Mouse (Mus musculus) kidney, embryonic 15.5 days (tissue): Measurements from ENCODE around the gene Ddx5. TPM values are rescaled to one million over a fixed set of nuclear protein-coding genes. Genes with fewer than 3 reads are reported as not detected.

Experiments used
- ATAC-seq: fragments of 200-750 bp; cut with Nextera tagmentation; replicated peaks from 2 replicates; pipeline ENCODE4 v1.8.0; 2017; ENCODE audit warnings: moderate TSS enrichment; ENCODE audit not compliant: low FRiP score
- H3K27ac ChIP-seq: fragments of 300-500 bp; sonication (generic); 2 replicates; pipeline ENCODE4 v1.5.1; 2015; ENCODE audit warnings: mild to moderate bottlenecking, inconsistent platforms
- H3K27me3 ChIP-seq: fragments of 300-500 bp; sonication (generic); 2 replicates; pipeline ENCODE4 v1.6.1; 2015; ENCODE audit warnings: inconsistent platforms
- H3K36me3 ChIP-seq: fragments of 300-500 bp; sonication (generic); 2 replicates; pipeline ENCODE4 v1.6.1; 2015; ENCODE audit warnings: inconsistent platforms
- H3K4me1 ChIP-seq: fragments of 300-500 bp; sonication (generic); 2 replicates; pipeline ENCODE4 v1.6.1; 2015; ENCODE audit warnings: inconsistent platforms
- H3K4me2 ChIP-seq: fragments of 300-500 bp; sonication (generic); 2 replicates; pipeline ENCODE4 v1.6.1; 2015; ENCODE audit warnings: moderate library complexity, mild to moderate bottlenecking, inconsistent platforms
- H3K4me3 ChIP-seq: fragments of 300-500 bp; sonication (generic); replicated peaks from 2 replicates; pipeline ENCODE4 v1.5.1; 2015; ENCODE audit warnings: mild to moderate bottlenecking, inconsistent platforms
- H3K9ac ChIP-seq: fragments of 300-500 bp; sonication (generic); 2 replicates; pipeline ENCODE4 v1.6.1; 2015; ENCODE audit warnings: mild to moderate bottlenecking, inconsistent platforms
- H3K9me3 ChIP-seq: fragments of 300-500 bp; sonication (generic); replicated peaks from 2 replicates; pipeline ENCODE4 v1.6.1; 2016; ENCODE audit warnings: inconsistent platforms
- WGBS: fragments of 180-500 bp; shearing (Covaris S2); methylation state at CpG from one replicate; pipeline ENCODE4 v1.1.7; 2015; ENCODE audit warnings: mixed read lengths; 5-methylcytosine and 5-hydroxymethylcytosine counted together
- polyA plus RNA-seq: library from polyadenylated mRNA; unstranded; fragments of >200 nt; fragmentation: Nextera tagmentation; extraction: Ambion mirVana; gene quantifications from 2 replicates; pipeline ENCODE4 v1.2.1, GENCODE M21; 2015

The Ddx5 gene
- polyA plus RNA-seq, 1 experiment from 2014 or later = 344 TPM

DNA sequence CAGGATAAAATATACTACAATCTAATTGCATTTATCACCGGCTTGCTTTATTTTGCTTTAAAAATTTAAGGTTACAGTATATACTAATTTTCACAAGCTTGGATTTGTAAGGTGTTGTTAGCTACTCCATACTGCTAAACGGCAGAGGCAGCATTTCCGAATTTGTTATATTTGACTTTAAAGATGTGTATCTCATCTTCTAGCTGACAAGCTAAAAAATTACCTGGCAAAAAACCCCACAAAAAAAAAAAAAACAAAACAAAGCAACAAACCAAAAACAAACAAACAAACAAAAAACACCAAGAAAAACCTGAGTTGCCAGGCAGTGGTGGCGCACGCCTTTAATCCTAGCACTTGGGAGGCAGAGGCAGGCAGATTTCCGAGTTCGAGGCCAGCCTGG is 10.9 kb downstream of the Ddx5 start:
- ATAC-seq = no peak
- Histone ChIP-seq H3K9me3 (no peaks in the 10 kb centered on the region), H3K4me2 (peak overlapping the region; percentile 82), H3K27me3 (no peaks in the 10 kb centered on the region), H3K4me3 (peak overlapping the region; percentile 89), H3K36me3 (peaks cover 73% of the 10 kb centered on the region), H3K27ac (no peak overlapping the region), H3K4me1 (peaks cover 17% of the 10 kb centered on the region), H3K9ac (no peak overlapping the region)
- WGBS = 94% methylated on average over 7 of the region's 7 CpGs

DNA sequence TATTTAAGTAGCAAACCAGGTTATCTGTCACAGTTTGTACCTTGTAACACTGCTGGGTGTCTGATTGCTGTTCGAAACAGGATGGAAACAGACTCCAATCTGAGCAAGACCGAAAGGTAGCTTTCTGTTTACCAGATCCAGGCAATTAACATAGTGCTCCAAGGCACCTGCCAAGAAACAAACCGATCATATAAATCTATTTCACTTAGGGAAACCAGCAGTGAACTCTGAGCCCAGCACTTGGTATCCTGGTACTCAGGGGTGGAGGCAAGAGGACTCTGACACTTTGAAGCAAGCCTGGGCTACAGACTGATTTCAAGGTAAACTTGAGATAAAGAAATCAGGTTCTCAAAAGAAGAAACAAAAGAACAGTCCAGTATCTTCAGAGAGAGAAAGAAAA is 11.6 kb downstream of the Ddx5 start:
- peaks cover 73% of the 10 kb centered on the region for H3K36me3 ChIP-seq
- peaks cover 17% of the 10 kb centered on the region for H3K4me1 ChIP-seq
- no peaks in the 10 kb centered on the region for H3K27me3 ChIP-seq
- ATAC-seq = no peak
- no peak overlapping the region for H3K27ac ChIP-seq
- WGBS = 92% methylated on average over 3 of the region's 3 CpGs
- H3K9me3 ChIP-seq = no peaks in the 10 kb centered on the region
- H3K4me2 ChIP-seq = peak overlapping the region; percentile 23; the same call in 1 of the 2 replicates
- H3K4me3 ChIP-seq = no peak overlapping the region
- H3K9ac ChIP-seq = no peak overlapping the region

GRCm38 (mm10) chr11:106776960-106777359 is 12.0 kb downstream of the Ddx5 start:
- no peak overlapping the region for H3K27ac ChIP-seq
- H3K9me3 ChIP-seq = no peaks in the 10 kb centered on the region
- peaks cover 73% of the 10 kb centered on the region for H3K36me3 ChIP-seq
- H3K4me2 ChIP-seq = no peak overlapping the region
- H3K27me3 ChIP-seq = no peaks in the 10 kb centered on the region
- ATAC-seq = no peak
- peaks cover 17% of the 10 kb centered on the region for H3K4me1 ChIP-seq
- H3K9ac ChIP-seq = no peak overlapping the region
- no peak overlapping the region for H3K4me3 ChIP-seq
- WGBS = 85% methylated on average over 4 of the region's 4 CpGs

DNA sequence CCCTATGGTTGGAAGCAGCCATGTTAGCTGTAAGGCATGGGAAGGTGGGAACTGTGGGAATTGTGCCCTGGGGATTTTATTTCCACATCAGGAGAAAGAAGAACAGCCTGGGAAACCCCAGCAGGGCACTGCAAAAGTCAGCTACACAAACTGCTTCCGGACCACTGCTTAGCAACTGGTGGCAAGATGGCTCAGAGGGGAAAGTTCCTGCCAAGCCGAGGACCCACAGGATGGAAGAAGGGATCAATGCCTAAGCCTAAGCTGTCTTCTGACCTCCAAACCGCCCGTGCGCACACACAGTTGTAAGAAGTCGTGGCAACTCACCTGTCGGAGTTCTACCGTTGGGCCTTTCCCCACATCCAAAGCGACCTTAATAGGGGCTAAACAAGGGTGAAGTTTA is 15.9 kb downstream of the Ddx5 start:
- no peak overlapping the region for H3K27ac ChIP-seq

DNA sequence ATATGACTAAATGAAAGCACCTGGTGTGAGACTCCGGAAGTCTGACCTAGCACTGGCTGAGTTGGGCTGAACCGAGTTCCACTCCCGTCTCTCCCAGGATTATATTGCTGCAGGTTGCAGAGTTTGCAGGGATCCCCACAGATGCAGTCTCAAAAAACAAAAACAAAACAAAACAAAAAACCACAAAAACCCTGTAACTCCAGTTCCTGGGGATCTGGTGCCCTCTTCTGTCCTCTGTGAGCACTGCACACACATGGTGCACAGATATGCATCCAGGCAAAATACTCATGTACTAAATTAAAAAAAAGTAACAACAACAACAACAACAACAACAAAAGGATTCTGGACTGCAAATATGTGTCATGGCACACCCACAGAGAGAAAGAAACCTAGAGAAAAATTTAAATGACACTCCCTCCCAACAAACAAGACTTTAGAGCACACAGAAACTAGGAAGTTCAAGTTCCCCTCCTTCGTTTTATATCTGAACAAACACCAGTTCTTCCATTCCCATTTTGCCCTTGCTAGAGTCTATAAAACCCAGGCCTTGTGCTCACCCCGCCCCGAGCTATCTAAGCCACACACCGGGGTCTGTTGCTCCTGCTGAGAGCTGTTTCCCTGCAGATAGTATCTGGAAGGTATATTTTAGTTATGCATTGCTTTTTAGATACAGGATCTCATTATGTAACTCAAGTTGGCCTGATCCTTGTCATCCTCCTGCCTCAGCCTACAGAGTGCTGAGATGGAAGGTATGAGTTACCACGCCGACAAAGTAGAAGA is 18.6 kb downstream of the Ddx5 start:
- no peak overlapping the region for H3K27ac ChIP-seq
- H3K4me3 ChIP-seq = no peak overlapping the region
- H3K36me3 ChIP-seq = peaks cover 97% of the 10 kb centered on the region
- no peak overlapping the region for H3K4me2 ChIP-seq
- no peaks in the 10 kb centered on the region for H3K27me3 ChIP-seq
- WGBS = 95% methylated on average over 9 of the region's 9 CpGs
- H3K9me3 ChIP-seq = 0 out of 2 replicates have a peak, but pooled peaks cover 3% of the 10 kb centered on the region
- H3K4me1 ChIP-seq = no peaks in the 10 kb centered on the region
- no peak overlapping the region for H3K9ac ChIP-seq
- ATAC-seq = no peak

More for the DNA sequence above, 15.9 kb downstream of the Ddx5 start:
- no peak overlapping the region for H3K4me3 ChIP-seq
- H3K4me1 ChIP-seq = peaks cover 8% of the 10 kb centered on the region
- no peaks in the 10 kb centered on the region for H3K27me3 ChIP-seq
- H3K4me2 ChIP-seq = no peak overlapping the region
- H3K9ac ChIP-seq = no peak overlapping the region
- 90% methylated on average over 9 of the region's 9 CpGs for WGBS
- H3K36me3 ChIP-seq = peaks cover 93% of the 10 kb centered on the region
- ATAC-seq = no peak
- H3K9me3 ChIP-seq = no peaks in the 10 kb centered on the region

DNA sequence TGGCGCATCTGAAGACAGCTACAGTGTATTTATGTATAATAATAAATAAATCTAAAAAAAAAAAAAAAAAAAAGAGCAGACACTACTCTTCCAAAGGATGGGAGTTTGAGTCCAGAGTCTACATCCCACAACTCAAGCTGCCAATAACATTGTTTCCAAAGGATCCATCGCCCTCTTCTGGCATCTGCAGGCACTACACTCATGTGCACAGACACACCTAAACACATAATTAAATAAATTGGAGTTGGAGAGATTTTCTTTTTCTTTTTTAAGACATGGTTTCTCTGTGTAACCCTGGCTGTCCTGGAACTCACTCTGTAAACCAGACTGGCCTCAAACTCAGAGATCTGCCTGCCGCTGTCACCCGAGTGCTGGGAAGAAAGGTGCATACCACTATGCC is 21.5 kb downstream of the Ddx5 start:
- ATAC-seq = no peak
- Histone ChIP-seq H3K27ac (no peak overlapping the region), H3K9ac (no peak overlapping the region), H3K4me1 (peaks cover 8% of the 10 kb centered on the region), H3K27me3 (no peaks in the 10 kb centered on the region), H3K36me3 (peaks cover 77% of the 10 kb centered on the region), H3K9me3 (0 out of 2 replicates have a peak, but pooled peaks cover 3% of the 10 kb centered on the region), H3K4me2 (no peak overlapping the region), H3K4me3 (no peak overlapping the region)
- WGBS = 89% methylated on average over 4 of the region's 4 CpGs

DNA sequence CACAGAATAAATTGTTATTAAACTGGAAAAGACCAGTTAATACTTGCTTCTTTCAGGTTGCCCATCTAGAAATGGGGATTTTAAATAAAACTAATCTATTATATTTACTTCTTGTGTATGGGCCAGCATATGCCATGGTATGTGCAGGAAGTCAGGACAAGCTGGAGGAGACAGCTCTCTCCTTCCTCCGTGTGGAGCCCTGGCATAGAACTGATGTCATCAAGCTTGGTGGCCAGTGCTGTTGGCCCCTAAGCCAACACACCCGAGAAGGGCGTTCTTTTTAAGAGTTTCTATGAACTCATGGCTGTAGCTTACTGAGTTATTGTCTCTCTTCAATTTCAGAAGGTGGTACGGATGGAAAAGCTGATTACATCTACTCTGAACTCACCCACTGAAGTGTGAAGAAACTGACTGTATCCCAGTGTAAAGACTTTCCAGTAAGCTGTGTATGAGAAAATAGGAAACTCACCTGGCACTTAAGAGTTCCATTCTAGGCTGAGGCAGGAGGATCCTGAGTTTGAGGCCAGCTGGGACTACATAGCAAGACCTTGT is 22.3 kb downstream of the Ddx5 start:
- WGBS = 76% methylated on average over 4 of the region's 4 CpGs
- Histone ChIP-seq H3K9me3 (0 out of 2 replicates have a peak, but pooled peaks cover 3% of the 10 kb centered on the region), H3K9ac (no peak overlapping the region), H3K27me3 (no peaks in the 10 kb centered on the region), H3K4me1 (peaks cover 16% of the 10 kb centered on the region), H3K4me3 (no peak overlapping the region), H3K27ac (no peak overlapping the region), H3K4me2 (no peak overlapping the region), H3K36me3 (peaks cover 68% of the 10 kb centered on the region)
- ATAC-seq = no peak

GRCm38 (mm10) chr11:106762800-106763185 is 26.2 kb downstream of the Ddx5 start:
- ATAC-seq = peak; percentile 34; the same call in 1 of the 2 replicates
- H3K9me3 ChIP-seq = 0 out of 2 replicates have a peak, but pooled peaks cover 3% of the 10 kb centered on the region
- peaks cover 29% of the 10 kb centered on the region for H3K36me3 ChIP-seq
- H3K27ac ChIP-seq = peak overlapping the region; percentile 91
- H3K4me2 ChIP-seq = no peak overlapping the region
- H3K4me1 ChIP-seq = peaks cover 17% of the 10 kb centered on the region
- WGBS = 72% methylated on average over 9 of the region's 9 CpGs
- H3K4me3 ChIP-seq = no peak overlapping the region
- no peaks in the 10 kb centered on the region for H3K27me3 ChIP-seq
- H3K9ac ChIP-seq = no peak overlapping the region

DNA sequence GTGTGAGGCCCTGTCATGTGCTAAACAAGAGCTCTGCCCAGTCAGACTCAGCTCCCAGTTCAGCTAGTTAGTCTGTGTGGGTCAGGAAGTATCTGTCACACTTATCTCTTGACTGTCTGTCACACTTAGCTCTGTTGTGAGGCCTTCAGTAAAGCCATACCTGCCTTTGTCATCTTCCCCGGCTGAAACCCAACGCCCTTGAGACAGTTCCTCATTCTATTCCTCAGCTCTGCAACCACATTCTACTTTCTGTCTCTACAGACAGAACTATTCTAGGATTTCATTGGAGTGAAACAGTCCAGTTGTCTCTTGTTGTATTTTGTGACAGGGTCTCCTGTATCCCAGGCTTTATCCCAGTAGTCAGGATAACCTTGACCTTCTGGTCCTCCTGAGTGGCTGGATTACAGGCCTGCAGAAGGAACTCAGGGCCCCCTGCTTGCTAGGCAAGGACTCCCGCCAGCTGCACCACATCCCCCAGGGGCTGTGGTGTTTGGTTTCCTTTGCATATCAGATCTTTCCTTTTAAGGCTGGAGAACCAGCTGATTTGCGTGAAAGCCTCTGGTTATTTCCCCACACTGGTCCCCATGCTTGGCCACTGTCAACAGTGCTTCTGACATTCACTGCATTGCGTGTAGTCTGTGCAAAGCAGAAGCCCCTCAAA is 26.7 kb downstream of the Ddx5 start:
- peak overlapping the region; percentile 91 for H3K27ac ChIP-seq
- no peaks in the 10 kb centered on the region for H3K9me3 ChIP-seq
- WGBS = 18% methylated on average over 5 of the region's 5 CpGs
- H3K9ac ChIP-seq = no peak overlapping the region
- peaks cover 24% of the 10 kb centered on the region for H3K36me3 ChIP-seq
- no peaks in the 10 kb centered on the region for H3K27me3 ChIP-seq
- ATAC-seq = peak; percentile 84
- no peak overlapping the region for H3K4me2 ChIP-seq
- H3K4me3 ChIP-seq = no peak overlapping the region
- peaks cover 17% of the 10 kb centered on the region for H3K4me1 ChIP-seq

- Histone ChIP-seq H3K9me3 (no peaks in the 10 kb centered on the region), H3K4me1 (peaks cover 17% of the 10 kb centered on the region), H3K27ac (no peak overlapping the region), H3K4me2 (no peak overlapping the region), H3K9ac (no peak overlapping the region), H3K36me3 (0 out of 2 replicates have a peak, but pooled peaks cover 8% of the 10 kb centered on the region), H3K27me3 (no peaks in the 10 kb centered on the region), H3K4me3 (no peak overlapping the region)
- no peak for ATAC-seq
- 89% methylated on average over 5 of the region's 5 CpGs for WGBS
These were observed 28.5 kb downstream of the Ddx5 start for GRCm38 (mm10) chr11:106760511-106760910.

DNA sequence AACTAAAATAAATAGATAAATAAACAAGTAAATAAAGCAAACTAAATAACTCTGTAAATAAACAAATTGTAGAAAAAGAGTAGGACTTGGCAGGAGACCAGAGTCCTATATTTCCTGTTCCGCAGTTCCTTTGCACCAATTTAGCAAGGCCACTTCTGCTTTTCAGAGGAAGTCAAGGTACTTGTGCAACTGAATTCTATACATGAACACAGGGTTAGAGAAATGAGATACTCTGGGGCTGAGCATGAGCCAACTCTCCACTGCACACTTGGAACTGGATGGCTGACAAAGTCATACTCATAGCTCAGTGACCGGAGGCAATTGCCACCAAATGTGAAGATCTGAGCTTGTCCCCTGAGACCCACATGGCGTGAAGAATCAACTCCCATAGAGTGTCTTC is 30.0 kb downstream of the Ddx5 start:
- Histone ChIP-seq H3K4me3 (no peak overlapping the region), H3K9me3 (no peaks in the 10 kb centered on the region), H3K4me1 (peaks cover 17% of the 10 kb centered on the region), H3K4me2 (no peak overlapping the region), H3K27me3 (no peaks in the 10 kb centered on the region), H3K27ac (no peak overlapping the region), H3K36me3 (no peaks in the 10 kb centered on the region), H3K9ac (no peak overlapping the region)
- 92% methylated on average over 3 of the region's 3 CpGs for WGBS
- ATAC-seq = no peak

DNA sequence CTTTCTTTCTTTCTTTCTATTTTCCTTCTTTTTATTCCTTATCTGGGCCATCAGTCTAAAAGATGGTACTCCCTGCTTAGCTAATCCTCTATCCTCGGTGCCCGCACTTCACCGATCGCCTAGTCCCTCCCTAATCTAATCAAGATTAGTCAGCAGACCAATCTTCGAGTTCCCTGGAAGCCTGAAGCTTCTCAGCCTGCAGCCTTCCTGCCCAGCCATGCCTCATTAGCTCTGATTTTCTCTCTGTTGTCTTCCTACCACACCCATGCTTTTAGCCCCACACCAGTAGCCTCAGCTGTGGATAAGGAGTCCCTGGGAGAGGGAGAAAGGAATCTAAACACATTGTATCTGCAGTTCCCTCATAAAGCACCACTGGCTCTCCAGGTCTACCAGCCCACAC is 33.4 kb downstream of the Ddx5 start:
- Histone ChIP-seq H3K4me1 (no peaks in the 10 kb centered on the region), H3K4me3 (no peak overlapping the region), H3K27me3 (no peaks in the 10 kb centered on the region), H3K27ac (no peak overlapping the region), H3K4me2 (no peak overlapping the region), H3K9ac (no peak overlapping the region), H3K9me3 (no peaks in the 10 kb centered on the region), H3K36me3 (no peaks in the 10 kb centered on the region)
- ATAC-seq = no peak
- WGBS = 59% methylated on average over 5 of the region's 5 CpGs
